Mouse (Mus musculus) thymus, postnatal 25 days (tissue): ENCODE data around the gene Med18.
A peak's percentile ranks its signal among the peaks of the same experiment; 100 is the strongest.

ENCODE experiments used
- DNase-seq: peaks from one replicate; pipeline ENCODE4 v3.0.0; 2022

Med18 gene

GRCm38 (mm10) chr4:132463430-132464254, at the start of gene Med18:
Gene Med18 (minus strand): TSS chr4:132463921.
- peak; percentile 93 for DNase-seq

GRCm38 (mm10) chr4:132512080-132512479, 48.4 kb upstream of the Med18 start:
- DNase-seq: no peak

GRCm38 (mm10) chr4:132510352-132510798, 46.7 kb upstream of the Med18 start, which contains the start of gene Sesn2:
Gene Sesn2 (minus strand): TSS chr4:132510501.
- peak; percentile 97 for DNase-seq

GRCm38 (mm10) chr4:132509621-132510296, 46.0 kb upstream of the Med18 start:
- peak; percentile 29 for DNase-seq

GRCm38 (mm10) chr4:132507210-132507609, 43.5 kb upstream of the Med18 start:
- DNase-seq: no peak

- no peak for DNase-seq
Observed at GRCm38 (mm10) chr4:132506250-132506649, 42.5 kb upstream of the Med18 start.

GRCm38 (mm10) chr4:132505800-132506199, 42.1 kb upstream of the Med18 start:
- DNase-seq: no peak

GRCm38 (mm10) chr4:132505034-132505738, 41.5 kb upstream of the Med18 start:
- no peak for DNase-seq

- DNase-seq: no peak
Observed at GRCm38 (mm10) chr4:132503344-132503743, 39.6 kb upstream of the Med18 start.

- DNase-seq: no peak
Observed at GRCm38 (mm10) chr4:132501639-132502038, 37.9 kb upstream of the Med18 start.

- DNase-seq: no peak
Observed at GRCm38 (mm10) chr4:132494271-132494918, 30.7 kb upstream of the Med18 start.

GRCm38 (mm10) chr4:132492178-132493060, 28.7 kb upstream of the Med18 start:
- DNase-seq: no peak

GRCm38 (mm10) chr4:132491748-132492147, 28.0 kb upstream of the Med18 start:
- no peak for DNase-seq

GRCm38 (mm10) chr4:132491057-132491456, 27.3 kb upstream of the Med18 start:
- no peak for DNase-seq

GRCm38 (mm10) chr4:132490273-132491010, 26.7 kb upstream of the Med18 start:
- no peak for DNase-seq

GRCm38 (mm10) chr4:132488976-132489375, 25.3 kb upstream of the Med18 start:
- DNase-seq: no peak

- DNase-seq: no peak
Observed at GRCm38 (mm10) chr4:132488521-132488920, 24.8 kb upstream of the Med18 start.

- no peak for DNase-seq
Observed at GRCm38 (mm10) chr4:132484820-132485219, 21.1 kb upstream of the Med18 start.

GRCm38 (mm10) chr4:132484231-132484630, 20.5 kb upstream of the Med18 start:
- no peak for DNase-seq

- no peak for DNase-seq
Observed at GRCm38 (mm10) chr4:132482956-132483608, 19.4 kb upstream of the Med18 start.
